Mouse (Mus musculus) left cerebral cortex, postnatal 36 days (tissue): ENCODE measurements at regions not wholly inside any gene's neighbourhood (a gene's known extent, or its start where the extent isn't known, plus 50 kb on each side); places are given as distances from the start of the nearest gene placed in this dataset.
A peak's percentile ranks its signal among the peaks of the same experiment; 100 is the strongest.
"Not testable (repeated sequence)": the region's sequence is repeated elsewhere in the genome, so short reads cannot be mapped to it uniquely, and the experiment has no call there.

Source experiments
- DNase-seq, 2 experiments: peaks; one replicate each; pipeline ENCODE4 v3.0.0; 2021 to 2022; ENCODE audit warnings: low spot score in 2 of 2, mixed read lengths in 1 of 2
- intact Hi-C: fragments of 180-260 bp; cut with DNase I; formaldehyde crosslinking; loops from one replicate; pipeline ENCODE4 v1.15.1; 2025

GRCm38 (mm10) chr10:6585821-6586220, 172.5 kb upstream of the Oprm1 start:
- intact Hi-C loops, DNase-seq: not testable (repeated sequence)

- no peak for DNase-seq
- intact Hi-C loops: no loop called here
Observed at GRCm38 (mm10) chr10:6590211-6590610, 168.1 kb upstream of the Oprm1 start.

- DNase-seq: no peak
- intact Hi-C loops: no loop called here
Observed at GRCm38 (mm10) chr10:6597256-6597655, 161.1 kb upstream of the Oprm1 start.

DNA sequence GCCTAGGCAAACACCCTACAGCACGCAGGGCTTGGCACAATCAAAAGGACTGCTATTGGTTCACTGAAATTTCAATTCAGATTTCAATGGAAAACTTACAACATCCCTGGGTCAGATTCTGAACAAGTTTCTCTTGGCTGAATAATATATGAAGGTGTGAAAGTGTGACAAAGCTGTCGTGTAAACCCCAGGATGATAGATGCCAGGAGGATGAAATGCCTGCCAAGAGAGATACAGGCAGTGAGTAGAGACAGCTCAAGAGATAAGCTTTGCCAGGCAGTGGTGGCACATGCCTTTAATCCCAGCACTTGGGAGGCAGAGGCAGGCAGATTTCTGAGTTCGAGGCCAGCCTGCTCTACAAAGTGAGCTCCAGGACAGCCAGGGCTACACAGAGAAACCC, 159.7 kb upstream of the Oprm1 start:
- DNase-seq, intact Hi-C loops: not testable (repeated sequence)

DNA sequence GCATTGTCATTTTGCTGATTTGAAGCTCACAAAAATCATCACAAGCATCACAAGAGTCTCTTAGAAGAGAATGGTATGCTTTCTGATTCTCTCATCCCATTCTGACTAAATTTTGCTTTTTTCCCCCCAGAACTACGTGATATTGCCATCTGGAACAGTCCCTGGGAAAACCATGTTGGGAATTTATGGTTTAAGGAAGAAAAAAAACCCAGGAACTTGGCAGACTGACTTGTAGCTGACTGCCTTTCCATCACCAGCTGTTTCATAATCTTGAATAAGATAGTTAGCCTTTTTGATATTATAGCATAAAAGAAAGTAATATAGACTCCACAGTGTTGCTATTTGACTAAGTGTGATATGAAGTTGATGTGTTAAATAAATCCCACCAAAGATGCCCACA, 110.7 kb upstream of the Oprm1 start:
- intact Hi-C loops: no loop called here
- DNase-seq: no peak

DNA sequence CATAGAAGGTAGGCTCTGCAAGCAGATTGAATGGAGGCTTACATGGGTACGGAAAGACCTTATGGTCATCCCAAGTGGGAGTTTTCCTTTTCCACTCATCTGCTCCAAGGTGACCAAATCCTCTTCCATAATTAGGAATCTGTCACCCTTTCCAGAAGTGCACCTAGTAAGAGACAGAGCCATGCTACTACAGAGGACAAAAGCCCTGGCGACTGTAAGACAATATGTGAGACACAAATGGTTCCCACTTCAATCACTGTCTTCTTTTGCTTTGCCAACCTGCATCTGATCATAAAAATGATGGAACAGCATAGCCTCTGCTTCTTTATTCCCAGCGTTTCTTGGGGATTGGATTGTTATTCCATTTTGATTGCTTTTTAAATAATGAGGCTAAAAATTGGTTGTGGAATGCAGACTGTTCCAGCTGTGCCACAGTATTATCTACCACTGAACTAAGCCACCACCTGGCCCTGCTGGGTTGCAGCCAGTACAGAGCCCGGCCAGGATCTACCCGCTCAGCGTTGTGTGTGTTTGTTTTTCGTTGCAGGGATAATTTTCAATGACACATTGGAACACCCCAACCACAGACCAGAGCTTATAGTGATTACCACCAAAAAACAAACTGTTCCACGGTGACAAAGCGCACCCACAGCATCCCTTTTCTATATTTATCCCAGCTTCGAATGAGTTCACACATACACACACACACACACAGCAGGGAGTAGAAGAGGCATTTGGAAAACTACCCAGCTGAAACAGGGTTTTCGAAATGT, 72.8 kb upstream of the Oprm1 start:
- DNase-seq: peak; percentile 9 to 13
- intact Hi-C loops: no loop called here

DNA sequence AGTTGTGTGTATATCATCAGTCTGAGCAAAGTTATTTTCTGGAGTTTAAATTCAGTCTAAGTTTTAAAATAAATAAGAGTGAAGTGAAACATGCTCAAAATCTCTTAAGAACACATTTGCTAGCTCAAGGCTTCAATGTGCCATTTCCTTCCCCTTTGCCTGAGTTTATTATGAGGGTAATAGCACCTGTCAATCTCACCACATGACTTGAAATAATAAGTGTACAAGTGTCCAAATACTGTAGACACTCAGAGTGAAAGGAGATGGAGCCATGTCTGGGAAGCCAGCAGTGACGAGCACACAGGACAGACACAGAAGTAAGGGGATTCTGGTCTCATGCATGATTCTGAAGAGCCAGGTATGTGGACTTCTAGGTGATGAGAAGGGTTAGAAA, 72.2 kb upstream of the Oprm1 start:
- DNase-seq: no peak
- intact Hi-C loops: no loop called here
